Mouse (Mus musculus): ENCODE measurements at regions not wholly inside any gene's neighbourhood (a gene's known extent, or its start where the extent isn't known, plus 50 kb on each side); places are given as distances from the start of the nearest gene placed in this dataset.

GRCm38 (mm10) chr10:118004362-118004958, 137.2 kb upstream of the Mdm1 start:
- no peak for TF ChIP-seq POLR2A (IDR thresholded peaks at IDR 0.05; ENCODE audit: borderline replicate concordance, extremely low read depth, insufficient read depth, insufficient read length)
- no peak overlapping the region for H3K4me2 ChIP-seq (replicated peaks; ENCODE audit: low read depth, low read length, severe bottlenecking)
- DNase-seq (ENCODE audit: low spot score), result no peak
- H3K27ac ChIP-seq (replicated peaks; ENCODE audit: low read depth, low read length), result no peak overlapping the region
- no peaks in the 10 kb centered on the region for H3K27me3 ChIP-seq (ENCODE audit: control insufficient read depth, insufficient read depth, low read length)
- H3K36me3 ChIP-seq (ENCODE audit: control insufficient read depth, insufficient read depth, low read length), result no peaks in the 10 kb centered on the region
- no peak for ATAC-seq (ENCODE audit: low FRiP score, low read depth)
- H3K4me1 ChIP-seq (ENCODE audit: control insufficient read depth, insufficient read depth, low read length), result peaks cover 28% of the 10 kb centered on the region
- H3K9me3 ChIP-seq (ENCODE audit: control insufficient read depth, low read length), result 0 out of 2 replicates have a peak, but pooled peaks cover 4% of the 10 kb centered on the region
- H3K4me3 ChIP-seq (replicated peaks; ENCODE audit: low read length), result no peak overlapping the region
- H3K9ac ChIP-seq (ENCODE audit: low read depth, low read length, severe bottlenecking), result no peak overlapping the region
- 26% methylated on average over 8 of the region's 8 CpGs for WGBS

GRCm38 (mm10) chr10:118006827-118007550, 134.6 kb upstream of the Mdm1 start:
- Histone ChIP-seq H3K4me1 (ENCODE audit: control insufficient read depth, insufficient read depth, low read length) (peaks cover 28% of the 10 kb centered on the region), H3K9ac (ENCODE audit: low read depth, low read length, severe bottlenecking) (no peak overlapping the region), H3K27ac (replicated peaks; ENCODE audit: low read depth, low read length) (no peak overlapping the region), H3K4me3 (replicated peaks; ENCODE audit: low read length) (no peak overlapping the region), H3K36me3 (ENCODE audit: control insufficient read depth, insufficient read depth, low read length) (no peaks in the 10 kb centered on the region), H3K9me3 (ENCODE audit: control insufficient read depth, low read length) (0 out of 2 replicates have a peak, but pooled peaks cover 4% of the 10 kb centered on the region), H3K27me3 (ENCODE audit: control insufficient read depth, insufficient read depth, low read length) (no peaks in the 10 kb centered on the region), H3K4me2 (replicated peaks; ENCODE audit: low read depth, low read length, severe bottlenecking) (no peak overlapping the region)
- no peak for DNase-seq (ENCODE audit: low spot score)
- TF ChIP-seq POLR2A (IDR thresholded peaks at IDR 0.05; ENCODE audit: borderline replicate concordance, extremely low read depth, insufficient read depth, insufficient read length), result no peak
- ATAC-seq (ENCODE audit: low FRiP score, low read depth), result no peak
- 56% methylated on average over 14 of the region's 14 CpGs for WGBS

DNA sequence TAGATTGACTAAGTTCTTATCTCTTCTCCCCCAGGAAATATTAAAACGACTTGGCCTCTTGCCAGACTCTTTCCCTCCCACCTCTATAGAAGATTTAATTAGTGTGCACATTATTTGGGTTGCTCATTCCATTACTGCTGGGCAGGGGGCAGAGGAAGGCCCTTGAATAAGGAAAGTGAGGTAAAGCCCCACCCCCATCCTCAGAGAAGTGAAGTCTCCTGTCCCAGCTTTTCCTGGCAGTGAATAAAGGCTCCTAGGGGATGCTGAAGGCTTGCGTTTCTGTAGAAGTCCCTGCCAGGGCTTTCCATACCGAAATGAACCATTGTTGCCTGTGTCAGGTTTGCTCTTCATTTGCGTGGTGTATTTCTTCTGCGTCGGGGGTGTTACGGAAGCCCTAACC, 133.8 kb upstream of the Mdm1 start:
- TF ChIP-seq POLR2A (IDR thresholded peaks at IDR 0.05; ENCODE audit: borderline replicate concordance, extremely low read depth, insufficient read depth, insufficient read length), result no peak
- H3K27ac ChIP-seq (replicated peaks; ENCODE audit: low read depth, low read length), result no peak overlapping the region
- no peak for ATAC-seq (ENCODE audit: low FRiP score, low read depth)
- peaks cover 28% of the 10 kb centered on the region for H3K4me1 ChIP-seq (ENCODE audit: control insufficient read depth, insufficient read depth, low read length)
- no peak for DNase-seq (ENCODE audit: low spot score)
- H3K36me3 ChIP-seq (ENCODE audit: control insufficient read depth, insufficient read depth, low read length), result no peaks in the 10 kb centered on the region
- no peak overlapping the region for H3K4me2 ChIP-seq (replicated peaks; ENCODE audit: low read depth, low read length, severe bottlenecking)
- WGBS, result 78% methylated on average over 7 of the region's 7 CpGs
- no peak overlapping the region for H3K9ac ChIP-seq (ENCODE audit: low read depth, low read length, severe bottlenecking)
- no peaks in the 10 kb centered on the region for H3K27me3 ChIP-seq (ENCODE audit: control insufficient read depth, insufficient read depth, low read length)
- 0 out of 2 replicates have a peak, but pooled peaks cover 4% of the 10 kb centered on the region for H3K9me3 ChIP-seq (ENCODE audit: control insufficient read depth, low read length)
- no peak overlapping the region for H3K4me3 ChIP-seq (replicated peaks; ENCODE audit: low read length)

- Histone ChIP-seq H3K9ac (ENCODE audit: low read depth, low read length, severe bottlenecking) (no peak overlapping the region), H3K9me3 (ENCODE audit: control insufficient read depth, low read length) (0 out of 2 replicates have a peak, but pooled peaks cover 4% of the 10 kb centered on the region), H3K36me3 (ENCODE audit: control insufficient read depth, insufficient read depth, low read length) (no peaks in the 10 kb centered on the region), H3K4me1 (ENCODE audit: control insufficient read depth, insufficient read depth, low read length) (0 out of 2 replicates have a peak, but pooled peaks cover 5% of the 10 kb centered on the region), H3K27ac (replicated peaks; ENCODE audit: low read depth, low read length) (no peak overlapping the region), H3K27me3 (ENCODE audit: control insufficient read depth, insufficient read depth, low read length) (no peaks in the 10 kb centered on the region), H3K4me2 (replicated peaks; ENCODE audit: low read depth, low read length, severe bottlenecking) (no peak overlapping the region), H3K4me3 (replicated peaks; ENCODE audit: low read length) (no peak overlapping the region)
- ATAC-seq (ENCODE audit: low FRiP score, low read depth), result no peak
- no peak for TF ChIP-seq POLR2A (IDR thresholded peaks at IDR 0.05; ENCODE audit: borderline replicate concordance, extremely low read depth, insufficient read depth, insufficient read length)
- WGBS, result 80% methylated on average over 10 of the region's 10 CpGs
- DNase-seq (ENCODE audit: low spot score), result no peak
Observed at GRCm38 (mm10) chr10:118011687-118012567, 129.7 kb upstream of the Mdm1 start.

- H3K27ac ChIP-seq (replicated peaks; ENCODE audit: low read depth, low read length), result no peak overlapping the region
- no peak overlapping the region for H3K4me2 ChIP-seq (replicated peaks; ENCODE audit: low read depth, low read length, severe bottlenecking)
- H3K9ac ChIP-seq (ENCODE audit: low read depth, low read length, severe bottlenecking), result no peak overlapping the region
- H3K4me3 ChIP-seq (replicated peaks; ENCODE audit: low read length), result no peak overlapping the region
- no peaks in the 10 kb centered on the region for H3K36me3 ChIP-seq (ENCODE audit: control insufficient read depth, insufficient read depth, low read length)
- H3K9me3 ChIP-seq (ENCODE audit: control insufficient read depth, low read length), result no peaks in the 10 kb centered on the region
- no peak for ATAC-seq (ENCODE audit: low FRiP score, low read depth)
- H3K27me3 ChIP-seq (ENCODE audit: control insufficient read depth, insufficient read depth, low read length), result no peaks in the 10 kb centered on the region
- no peak for TF ChIP-seq POLR2A (IDR thresholded peaks at IDR 0.05; ENCODE audit: borderline replicate concordance, extremely low read depth, insufficient read depth, insufficient read length)
- H3K4me1 ChIP-seq (ENCODE audit: control insufficient read depth, insufficient read depth, low read length), result no peaks in the 10 kb centered on the region
- 92% methylated on average over 9 of the region's 9 CpGs for WGBS
- DNase-seq (ENCODE audit: low spot score), result no peak
Observed at GRCm38 (mm10) chr10:118028831-118029230, 112.8 kb upstream of the Mdm1 start.

Data from limb, embryonic 14.5 days (tissue).